Mouse (Mus musculus): Measurements from ENCODE around the gene Usp38. TPM values are rescaled to one million over a fixed set of nuclear protein-coding genes. Genes with fewer than 3 reads are reported as not detected.
A peak's percentile ranks its signal among the peaks of the same experiment; 100 is the strongest.
"Not testable (repeated sequence)": the region's sequence is repeated elsewhere in the genome, so short reads cannot be mapped to it uniquely, and the experiment has no call there.

The Usp38 gene
- polyA plus RNA-seq (2015; fragmentation: Nextera tagmentation; extraction: Ambion mirVana): 16.6 and 17.7 TPM in 2 replicates

DNA sequence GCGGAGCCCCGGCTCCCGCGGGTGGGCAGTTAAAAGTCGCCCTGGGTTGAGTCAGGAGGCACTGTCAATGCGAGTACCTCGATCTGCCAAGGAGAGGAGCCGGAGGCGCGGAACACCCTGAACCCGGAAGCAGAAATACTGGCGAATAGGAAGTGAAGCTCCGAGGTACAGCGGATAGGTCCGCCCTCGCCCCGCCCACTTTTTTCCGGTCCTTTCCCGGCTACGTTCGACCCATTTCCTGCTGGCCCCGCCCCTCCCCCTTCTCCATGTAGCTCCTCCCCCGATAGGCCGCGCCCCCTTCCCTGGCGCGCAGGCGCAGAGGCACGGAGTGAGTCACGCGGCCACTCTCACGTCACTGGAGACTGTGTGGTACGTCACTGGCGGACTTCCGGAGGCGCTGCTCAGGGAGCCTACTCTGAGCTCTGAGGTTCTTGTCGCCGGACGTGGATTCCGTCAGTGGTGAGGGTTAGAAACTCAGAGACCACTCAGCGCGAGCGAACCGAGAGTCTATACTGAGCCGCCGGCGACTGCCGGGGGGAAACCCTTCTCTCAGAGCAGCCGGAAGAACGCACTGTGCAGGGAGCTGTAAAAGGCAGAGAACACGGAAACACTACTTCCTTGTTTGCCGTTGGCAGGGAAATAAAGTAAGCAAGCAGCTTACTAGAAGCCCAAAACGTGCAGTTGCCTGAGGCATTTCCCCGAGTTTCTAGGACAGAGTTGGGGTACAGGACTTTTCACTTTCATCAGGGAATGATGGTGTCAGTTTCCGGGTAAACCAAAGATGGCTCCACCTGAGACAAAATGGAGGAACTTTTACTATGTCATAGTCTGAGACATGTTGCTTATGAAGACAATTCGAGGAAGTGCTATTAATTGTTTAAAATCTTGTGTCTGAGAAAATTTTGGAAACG is at the start of gene Usp38:
TSS of gene Usp38 (minus strand) at position 140 of the 911 bp plus-strand sequence.
- peaks cover 24% of the 10 kb centered on the region for H3K4me1 ChIP-seq

GRCm38 (mm10) chr8:81062566-81062965 is 47.8 kb upstream of the Usp38 start:
- Histone ChIP-seq H3K9ac (no peak overlapping the region), H3K4me3 (no peak overlapping the region), H3K4me1 (no peaks in the 10 kb centered on the region), H3K27me3 (no peaks in the 10 kb centered on the region), H3K27ac (no peak overlapping the region), H3K4me2 (no peak overlapping the region), H3K36me3 (no peaks in the 10 kb centered on the region), H3K9me3 (no peaks in the 10 kb centered on the region)
- 40% methylated on average over 3 of the region's 3 CpGs for WGBS
- ATAC-seq (ENCODE audit: borderline replicate concordance, extremely low read depth, low FRiP score, low TSS enrichment): peak; percentile 45; the same call in 1 of the 2 replicates

More for the DNA sequence above, at the start of gene Usp38:
- peak; percentile 98 for ATAC-seq (ENCODE audit: borderline replicate concordance, extremely low read depth, low FRiP score, low TSS enrichment)
- peaks cover 7% of the 10 kb centered on the region for H3K36me3 ChIP-seq
- 2% methylated on average over 57 of the region's 57 CpGs for WGBS
- H3K9me3 ChIP-seq: no peaks in the 10 kb centered on the region
- peak within 1 kb of the TSS; percentile 86 for H3K9ac ChIP-seq
- peak within 1 kb of the TSS; percentile 88 for H3K4me3 ChIP-seq
- H3K27me3 ChIP-seq: no peaks in the 10 kb centered on the region
- peak within 1 kb of the TSS; percentile 95 for H3K27ac ChIP-seq
- peak within 1 kb of the TSS; percentile 91 for H3K4me2 ChIP-seq

DNA sequence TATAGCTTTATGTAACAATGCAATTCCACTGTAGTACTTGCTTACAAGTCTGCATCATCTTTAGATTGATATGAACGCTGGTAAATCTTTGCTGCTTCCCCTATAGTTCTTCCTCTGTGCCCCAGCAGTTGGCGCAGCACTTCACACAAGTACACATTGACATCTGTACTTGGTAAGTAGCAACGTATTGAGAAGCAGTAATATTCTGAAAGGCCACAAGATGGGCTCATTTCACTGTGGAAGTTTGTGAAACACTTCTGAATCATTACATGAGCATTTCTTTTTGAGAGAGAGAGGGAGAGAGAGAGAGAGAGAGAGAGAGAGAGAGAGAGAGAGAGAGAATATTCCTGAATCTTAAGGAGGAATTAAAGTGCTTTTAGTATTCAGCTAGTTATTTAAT is 47.2 kb upstream of the Usp38 start:
- no peak overlapping the region for H3K27ac ChIP-seq
- no peaks in the 10 kb centered on the region for H3K36me3 ChIP-seq
- H3K4me2 ChIP-seq: no peak overlapping the region
- WGBS: 13% methylated on average over 3 of the region's 3 CpGs
- no peak overlapping the region for H3K4me3 ChIP-seq
- no peaks in the 10 kb centered on the region for H3K4me1 ChIP-seq
- no peak overlapping the region for H3K9ac ChIP-seq
- no peaks in the 10 kb centered on the region for H3K27me3 ChIP-seq
- H3K9me3 ChIP-seq: no peaks in the 10 kb centered on the region
- peak; percentile 74; the same call in 1 of the 2 replicates for ATAC-seq (ENCODE audit: borderline replicate concordance, extremely low read depth, low FRiP score, low TSS enrichment)

- Histone ChIP-seq H3K4me2 (no peak overlapping the region), H3K9ac (no peak overlapping the region), H3K36me3 (no peaks in the 10 kb centered on the region), H3K9me3 (no peaks in the 10 kb centered on the region), H3K27ac (no peak overlapping the region), H3K4me3 (no peak overlapping the region), H3K27me3 (no peaks in the 10 kb centered on the region), H3K4me1 (no peaks in the 10 kb centered on the region)
- ATAC-seq (ENCODE audit: borderline replicate concordance, extremely low read depth, low FRiP score, low TSS enrichment): no peak
- WGBS: 31% methylated on average over 3 of the region's 3 CpGs
Measured at GRCm38 (mm10) chr8:81044201-81044600, 29.5 kb upstream of the Usp38 start.

DNA sequence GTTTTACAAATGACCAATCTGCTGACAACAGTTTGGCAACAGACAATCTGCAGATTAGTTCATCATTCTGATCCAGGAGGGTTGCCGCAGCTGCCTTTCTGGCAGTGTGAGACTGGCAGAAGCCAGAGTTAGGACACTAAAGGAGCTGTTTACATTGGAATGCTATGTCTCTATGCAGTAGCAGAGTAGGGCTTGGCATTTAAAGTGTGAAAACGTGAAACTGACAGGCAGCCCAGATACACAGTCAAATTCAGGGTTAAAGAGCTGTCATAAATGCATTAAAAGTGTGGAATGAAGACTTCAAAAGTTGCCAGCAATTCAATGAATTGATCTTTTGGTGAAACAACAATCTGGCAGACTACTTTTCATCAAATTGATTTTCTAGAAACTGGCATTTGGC is 13.3 kb upstream of the Usp38 start:
- Histone ChIP-seq H3K4me3 (no peak overlapping the region), H3K4me1 (no peaks in the 10 kb centered on the region), H3K36me3 (no peaks in the 10 kb centered on the region), H3K27ac (no peak overlapping the region), H3K4me2 (no peak overlapping the region), H3K9me3 (no peaks in the 10 kb centered on the region; the same call in 1 of the 2 replicates), H3K27me3 (no peaks in the 10 kb centered on the region), H3K9ac (no peak overlapping the region)
- no peak for ATAC-seq (ENCODE audit: borderline replicate concordance, extremely low read depth, low FRiP score, low TSS enrichment)
- 25% methylated on average over 2 of the region's 2 CpGs for WGBS

- H3K36me3 ChIP-seq; H3K4me2 ChIP-seq; ATAC-seq (ENCODE audit: borderline replicate concordance, extremely low read depth, low FRiP score, low TSS enrichment); H3K27ac ChIP-seq; H3K9ac ChIP-seq; H3K9me3 ChIP-seq; H3K27me3 ChIP-seq; H3K4me3 ChIP-seq: not testable (repeated sequence)
- H3K4me1 ChIP-seq: peaks cover 15% of the 10 kb centered on the region
- 83% methylated on average over 8 of the region's 8 CpGs for WGBS
Measured at GRCm38 (mm10) chr8:81017548-81017947, 2.8 kb upstream of the Usp38 start.

GRCm38 (mm10) chr8:81013811-81014530 is 757 bp downstream of the Usp38 start:
- Histone ChIP-seq H3K4me2 (peak overlapping the region; percentile 91), H3K27ac (peak overlapping the region; percentile 80), H3K9me3 (no peaks in the 10 kb centered on the region), H3K9ac (peak overlapping the region; percentile 86), H3K27me3 (no peaks in the 10 kb centered on the region), H3K4me1 (peaks cover 24% of the 10 kb centered on the region), H3K4me3 (peak overlapping the region; percentile 88), H3K36me3 (peaks cover 11% of the 10 kb centered on the region)
- 0 out of 2 replicates have a peak, but pooled peaks have one; percentile 1 for ATAC-seq (ENCODE audit: borderline replicate concordance, extremely low read depth, low FRiP score, low TSS enrichment)
- WGBS: 1% methylated on average over 45 of the region's 45 CpGs

DNA sequence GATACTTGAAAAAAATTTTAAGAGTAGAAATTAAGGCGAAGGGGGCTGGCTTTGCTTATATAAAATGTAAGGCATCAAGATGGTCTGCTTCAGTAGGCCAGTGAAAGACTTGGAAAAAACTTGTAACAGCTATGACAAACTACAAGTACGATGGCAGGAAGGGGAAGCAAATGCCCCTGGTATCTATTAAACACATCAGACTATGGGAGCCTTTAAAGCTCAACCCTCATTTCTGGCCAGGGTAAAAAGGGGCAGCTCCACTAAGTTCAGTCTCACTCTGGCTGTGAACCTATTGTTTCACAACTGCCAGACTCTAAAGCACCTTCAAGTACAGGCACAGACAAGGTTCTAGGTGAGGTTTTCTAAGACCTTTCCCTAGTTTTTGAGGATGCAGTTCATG is 2.0 kb downstream of the Usp38 start:
- no peak for ATAC-seq (ENCODE audit: borderline replicate concordance, extremely low read depth, low FRiP score, low TSS enrichment)
- 59% methylated on average over 2 of the region's 2 CpGs for WGBS

DNA sequence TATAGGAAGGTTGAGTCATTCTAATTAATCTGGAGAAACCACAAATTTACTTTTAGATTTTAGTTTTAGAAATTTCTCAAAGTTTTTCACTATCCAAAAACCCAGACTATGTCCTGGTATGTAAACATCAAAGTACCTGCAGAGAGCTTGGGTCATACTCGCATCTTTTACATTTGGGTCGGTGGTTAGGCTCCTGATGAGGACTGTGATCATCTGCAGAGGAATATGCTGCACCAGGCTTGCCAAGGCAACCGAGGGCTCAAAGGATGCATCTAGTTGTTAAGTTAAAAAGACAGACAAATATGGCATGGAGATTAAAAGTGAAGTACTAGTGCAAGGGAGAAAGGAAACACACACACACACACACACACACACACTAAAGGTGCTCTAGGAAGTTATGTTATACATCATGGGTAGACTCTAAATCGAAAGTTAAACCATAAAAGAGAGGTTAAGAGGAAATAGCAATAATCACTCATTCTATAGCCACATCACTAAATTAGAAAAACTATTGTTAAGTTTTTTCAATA is 2.6 kb downstream of the Usp38 start:
- no peaks in the 10 kb centered on the region for H3K9me3 ChIP-seq
- peaks cover 24% of the 10 kb centered on the region for H3K36me3 ChIP-seq
- H3K27me3 ChIP-seq: no peaks in the 10 kb centered on the region
- ATAC-seq (ENCODE audit: borderline replicate concordance, extremely low read depth, low FRiP score, low TSS enrichment): no peak
- H3K4me3 ChIP-seq: peak overlapping the region; percentile 7; the same call in 1 of the 2 replicates
- no peak overlapping the region for H3K27ac ChIP-seq
- WGBS: 69% methylated on average over 4 of the region's 4 CpGs
- peak overlapping the region; percentile 91 for H3K4me2 ChIP-seq
- no peak overlapping the region for H3K9ac ChIP-seq
- peaks cover 24% of the 10 kb centered on the region for H3K4me1 ChIP-seq

More for the DNA sequence above, 2.0 kb downstream of the Usp38 start:
- no peaks in the 10 kb centered on the region for H3K9me3 ChIP-seq
- H3K4me2 ChIP-seq: peak overlapping the region; percentile 91
- no peak overlapping the region for H3K27ac ChIP-seq
- peaks cover 24% of the 10 kb centered on the region for H3K4me1 ChIP-seq
- H3K9ac ChIP-seq: peak overlapping the region; percentile 86; the same call in 1 of the 2 replicates
- H3K27me3 ChIP-seq: no peaks in the 10 kb centered on the region
- peaks cover 19% of the 10 kb centered on the region for H3K36me3 ChIP-seq
- H3K4me3 ChIP-seq: peak overlapping the region; percentile 88

GRCm38 (mm10) chr8:81010386-81010785 is 4.3 kb downstream of the Usp38 start:
- Histone ChIP-seq H3K4me1 (peaks cover 24% of the 10 kb centered on the region), H3K36me3 (peaks cover 34% of the 10 kb centered on the region), H3K4me3 (no peak overlapping the region), H3K9me3 (no peaks in the 10 kb centered on the region), H3K27me3 (no peaks in the 10 kb centered on the region), H3K4me2 (no peak overlapping the region), H3K27ac (no peak overlapping the region), H3K9ac (no peak overlapping the region)
- ATAC-seq (ENCODE audit: borderline replicate concordance, extremely low read depth, low FRiP score, low TSS enrichment): no peak
- WGBS: 82% methylated on average over 5 of the region's 5 CpGs

DNA sequence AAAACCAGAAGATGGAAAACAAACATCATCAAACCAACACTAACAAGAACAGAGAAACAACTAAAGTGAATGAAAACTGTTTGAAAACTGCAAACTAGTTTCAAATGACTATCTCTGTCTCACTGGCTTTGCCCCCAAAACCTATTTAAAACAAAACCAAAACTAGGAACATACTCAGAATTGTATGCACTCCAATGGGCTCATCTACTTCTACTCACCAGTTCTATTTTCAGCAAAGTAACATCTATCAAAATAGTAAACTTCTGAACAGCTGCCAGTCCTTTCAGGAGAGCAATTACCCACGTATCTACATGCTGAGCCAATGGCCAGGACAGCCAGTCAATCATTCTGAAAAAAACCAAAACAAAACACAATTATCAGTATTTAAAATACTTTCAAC is 9.6 kb downstream of the Usp38 start:
- H3K4me1 ChIP-seq: no peaks in the 10 kb centered on the region
- ATAC-seq (ENCODE audit: borderline replicate concordance, extremely low read depth, low FRiP score, low TSS enrichment): no peak
- H3K4me3 ChIP-seq: no peak overlapping the region
- no peak overlapping the region for H3K27ac ChIP-seq
- no peak overlapping the region for H3K4me2 ChIP-seq
- H3K36me3 ChIP-seq: peaks cover 55% of the 10 kb centered on the region
- no peak overlapping the region for H3K9ac ChIP-seq
- H3K9me3 ChIP-seq: no peaks in the 10 kb centered on the region
- H3K27me3 ChIP-seq: no peaks in the 10 kb centered on the region
- 68% methylated on average over 1 of the region's 1 CpGs for WGBS
